Mouse (Mus musculus) lung, postnatal 0 days (tissue): Measurements from ENCODE around the gene Nmnat2. TPM values are rescaled to one million over a fixed set of nuclear protein-coding genes. Genes with fewer than 3 reads are reported as not detected.

Source experiments
- ATAC-seq: fragments of 200-750 bp; cut with Nextera tagmentation; 2 replicates; pipeline ENCODE4 v1.8.0; 2017; ENCODE audit warnings: moderate library complexity
- DNase-seq: peaks from one replicate; pipeline ENCODE4 v3.0.0-alpha.2; 2016; ENCODE audit warnings: low spot score
- H3K27ac ChIP-seq: fragments of 300-500 bp; sonication (generic); 2 replicates; pipeline ENCODE4 v1.5.1; 2014; ENCODE audit warnings: antibody characterized with exemption, mild to moderate bottlenecking, low read length, mixed read lengths
- H3K27me3 ChIP-seq: fragments of 300-500 bp; sonication (generic); replicated peaks from 2 replicates; pipeline ENCODE4 v1.6.1; 2014; ENCODE audit warnings: low read length, mixed read lengths; ENCODE audit not compliant: insufficient read depth
- H3K36me3 ChIP-seq: fragments of 300-500 bp; sonication (generic); 2 replicates; pipeline ENCODE4 v1.6.1; 2014; ENCODE audit warnings: low read length, mixed read lengths; ENCODE audit not compliant: insufficient read depth
- H3K4me1 ChIP-seq: fragments of 300-500 bp; sonication (generic); 2 replicates; pipeline ENCODE4 v1.6.1; 2014; ENCODE audit warnings: antibody characterized with exemption, low read depth, low read length, mixed read lengths; ENCODE audit not compliant: insufficient read depth
- H3K4me2 ChIP-seq: fragments of 300-500 bp; sonication (generic); replicated peaks from 2 replicates; pipeline ENCODE4 v1.6.1; 2014; ENCODE audit warnings: low read depth, mild to moderate bottlenecking, low read length, moderate library complexity, mixed read lengths
- H3K4me3 ChIP-seq: fragments of 300-500 bp; sonication (generic); 2 replicates; pipeline ENCODE4 v1.5.1; 2014; ENCODE audit warnings: low read depth, low read length
- H3K9ac ChIP-seq: fragments of 300-500 bp; sonication (generic); replicated peaks from 2 replicates; pipeline ENCODE4 v1.6.1; 2014; ENCODE audit warnings: low read depth, mild to moderate bottlenecking
- H3K9me3 ChIP-seq: fragments of 300-500 bp; sonication (generic); 2 replicates; pipeline ENCODE4 v1.6.1; 2016; ENCODE audit warnings: low read length, mixed read lengths
- CTCF ChIP-seq: IDR thresholded peaks from 2 replicates; pipeline ENCODE4 v1.5.1; 2016; ENCODE audit warnings: antibody characterized with exemption, mild to moderate bottlenecking
- EP300 ChIP-seq: IDR thresholded peaks from 2 replicates; pipeline ENCODE4 v1.6.1; 2016; ENCODE audit warnings: antibody characterized with exemption, mild to moderate bottlenecking, control low read depth
- WGBS: fragments of 180-500 bp; shearing (Covaris S2); extraction: QIAGEN DNeasy Blood & Tissue Kit; methylation state at CpG from one replicate; pipeline ENCODE4 v1.1.7; 2014; 5-methylcytosine and 5-hydroxymethylcytosine counted together
- polyA plus RNA-seq: library from polyadenylated mRNA; unstranded; fragments of >200 nt; fragmentation: Nextera tagmentation; extraction: Ambion mirVana; gene quantifications from 2 replicates; pipeline ENCODE4 v1.2.1, GENCODE M21; 2015

Nmnat2 gene
- polyA plus RNA-seq, 1 experiment from 2014 or later: 4.8 TPM

- Histone ChIP-seq H3K4me2 (no peak overlapping the region), H3K36me3 (no peaks in the 10 kb centered on the region), H3K27ac (no peak overlapping the region), H3K4me3 (no peak overlapping the region), H3K27me3 (no peaks in the 10 kb centered on the region), H3K9ac (no peak overlapping the region), H3K4me1 (no peaks in the 10 kb centered on the region), H3K9me3 (no peaks in the 10 kb centered on the region)
- 75% methylated on average over 10 of the region's 10 CpGs for WGBS
- no peak for ATAC-seq
- no peak for DNase-seq
- TF ChIP-seq EP300 (no peak), CTCF (no peak)
Measured at GRCm38 (mm10) chr1:152964344-152964743, 9.6 kb downstream of the Nmnat2 start.

- Histone ChIP-seq H3K27me3 (no peaks in the 10 kb centered on the region), H3K9me3 (no peaks in the 10 kb centered on the region), H3K4me2 (no peak overlapping the region), H3K9ac (no peak overlapping the region), H3K4me1 (no peaks in the 10 kb centered on the region), H3K36me3 (no peaks in the 10 kb centered on the region), H3K4me3 (no peak overlapping the region), H3K27ac (no peak overlapping the region)
- WGBS: 59% methylated on average over 6 of the region's 6 CpGs
- DNase-seq: no peak
- no peak for ATAC-seq
- TF ChIP-seq EP300 (no peak), CTCF (no peak)
Measured at GRCm38 (mm10) chr1:152966222-152966621, 11.4 kb downstream of the Nmnat2 start.

GRCm38 (mm10) chr1:152966686-152967085 is 11.9 kb downstream of the Nmnat2 start:
- H3K9me3 ChIP-seq: no peaks in the 10 kb centered on the region
- H3K27ac ChIP-seq: no peak overlapping the region
- no peaks in the 10 kb centered on the region for H3K36me3 ChIP-seq
- no peak overlapping the region for H3K4me2 ChIP-seq
- ATAC-seq: no peak
- H3K4me1 ChIP-seq: no peaks in the 10 kb centered on the region
- DNase-seq: no peak
- H3K9ac ChIP-seq: no peak overlapping the region
- 95% methylated on average over 2 of the region's 2 CpGs for WGBS
- no peak overlapping the region for H3K4me3 ChIP-seq
- TF ChIP-seq CTCF: no peak
- TF ChIP-seq EP300: no peak
- no peaks in the 10 kb centered on the region for H3K27me3 ChIP-seq

- Histone ChIP-seq H3K4me1 (no peaks in the 10 kb centered on the region), H3K4me3 (no peak overlapping the region), H3K9me3 (no peaks in the 10 kb centered on the region), H3K4me2 (no peak overlapping the region), H3K27ac (no peak overlapping the region), H3K27me3 (no peaks in the 10 kb centered on the region), H3K9ac (no peak overlapping the region), H3K36me3 (no peaks in the 10 kb centered on the region)
- TF ChIP-seq EP300 (no peak), CTCF (no peak)
- ATAC-seq (no peak), DNase-seq (no peak)
- WGBS: 54% methylated on average over 4 of the region's 4 CpGs
Measured at GRCm38 (mm10) chr1:152969081-152969480, 14.3 kb downstream of the Nmnat2 start.

GRCm38 (mm10) chr1:152972957-152973356 is 18.2 kb downstream of the Nmnat2 start:
- 54% methylated on average over 4 of the region's 4 CpGs for WGBS
- DNase-seq (no peak), ATAC-seq (no peak)
- Histone ChIP-seq H3K36me3 (no peaks in the 10 kb centered on the region), H3K27me3 (no peaks in the 10 kb centered on the region), H3K27ac (no peak overlapping the region), H3K9me3 (no peaks in the 10 kb centered on the region), H3K4me2 (no peak overlapping the region), H3K4me1 (no peaks in the 10 kb centered on the region), H3K4me3 (no peak overlapping the region), H3K9ac (no peak overlapping the region)
- no peak for TF ChIP-seq EP300
- no peak for TF ChIP-seq CTCF

- TF ChIP-seq EP300 (no peak), CTCF (no peak)
- Histone ChIP-seq H3K4me2 (no peak overlapping the region), H3K4me3 (no peak overlapping the region), H3K27ac (no peak overlapping the region), H3K4me1 (no peaks in the 10 kb centered on the region), H3K27me3 (no peaks in the 10 kb centered on the region), H3K9me3 (no peaks in the 10 kb centered on the region), H3K36me3 (no peaks in the 10 kb centered on the region), H3K9ac (no peak overlapping the region)
- no peak for DNase-seq
- 47% methylated on average over 5 of the region's 5 CpGs for whole genome bisulfite sequencing
- no peak for ATAC-seq
Measured at GRCm38 (mm10) chr1:152973421-152973820, 18.6 kb downstream of the Nmnat2 start.

- Histone ChIP-seq H3K27me3 (no peaks in the 10 kb centered on the region), H3K9ac (no peak overlapping the region), H3K4me2 (no peak overlapping the region), H3K4me1 (no peaks in the 10 kb centered on the region), H3K9me3 (no peaks in the 10 kb centered on the region), H3K36me3 (no peaks in the 10 kb centered on the region), H3K4me3 (no peak overlapping the region), H3K27ac (no peak overlapping the region)
- DNase-seq: no peak
- no peak for TF ChIP-seq CTCF
- WGBS: 51% methylated on average over 4 of the region's 4 CpGs
- no peak for ATAC-seq
Measured at GRCm38 (mm10) chr1:152973861-152974260, 19.1 kb downstream of the Nmnat2 start.
